Mouse (Mus musculus) kidney, adult 2 months (tissue): ENCODE data around the gene Usf1. TPM values are rescaled to one million over a fixed set of nuclear protein-coding genes. Genes with fewer than 3 reads are reported as not detected.

ENCODE experiments used
- DNase-seq: peaks from one replicate; pipeline ENCODE4 v3.0.0; 2021
- H3K27ac ChIP-seq: fragments of 200-500 bp; 2 replicates; pipeline ENCODE4 v1.5.1; 2012; ENCODE audit warnings: low read depth, low read length, control low read depth, inconsistent platforms; ENCODE audit not compliant: insufficient read depth
- H3K27me3 ChIP-seq: fragments of 200-500 bp; replicated peaks from 2 replicates; pipeline ENCODE4 v1.6.1; 2012; ENCODE audit warnings: mild to moderate bottlenecking, moderate library complexity, low read length, inconsistent platforms; ENCODE audit not compliant: control insufficient read depth, insufficient read depth
- H3K36me3 ChIP-seq: fragments of 200-500 bp; 2 replicates; pipeline ENCODE4 v1.6.1; 2012; ENCODE audit warnings: mild to moderate bottlenecking, moderate library complexity, low read length, inconsistent platforms; ENCODE audit not compliant: control insufficient read depth, insufficient read depth
- H3K4me1 ChIP-seq: fragments of 200-500 bp; 2 replicates; pipeline ENCODE4 v1.6.1; 2011; ENCODE audit warnings: low read length; ENCODE audit not compliant: control insufficient read depth, insufficient read depth
- H3K4me3 ChIP-seq: fragments of 200-500 bp; 2 replicates; pipeline ENCODE4 v1.5.1; 2011; ENCODE audit warnings: mild to moderate bottlenecking, low read depth, low read length, control low read depth; ENCODE audit not compliant: insufficient read depth
- CTCF ChIP-seq: fragments of 200-500 bp; conservative IDR thresholded peaks from 2 replicates; pipeline ENCODE4 v1.5.1; 2011; ENCODE audit warnings: low read depth, mild to moderate bottlenecking, control low read depth, low read length, moderate library complexity, mixed read lengths; ENCODE audit not compliant: insufficient read depth, insufficient read length
- POLR2A ChIP-seq: fragments of 200-500 bp; IDR thresholded peaks from one replicate; pipeline ENCODE4 v1.6.1; 2011; ENCODE audit warnings: low read depth, low read length, control low read depth
- WGBS: fragments of 180-500 bp; shearing (Covaris S2); methylation state at CpG from one replicate; pipeline ENCODE4 v1.1.7; 2018; 5-methylcytosine and 5-hydroxymethylcytosine counted together
- polyA plus RNA-seq: library from polyadenylated mRNA; depleted of rRNA; stranded (reverse); fragments of >200 nt; gene quantifications from 2 replicates; pipeline ENCODE4 v1.2.3, GENCODE M21; 2012; rRNA removed

Gene Usf1
- 56.8 and 59.0 TPM in 2 replicates for polyA plus RNA-seq

DNA sequence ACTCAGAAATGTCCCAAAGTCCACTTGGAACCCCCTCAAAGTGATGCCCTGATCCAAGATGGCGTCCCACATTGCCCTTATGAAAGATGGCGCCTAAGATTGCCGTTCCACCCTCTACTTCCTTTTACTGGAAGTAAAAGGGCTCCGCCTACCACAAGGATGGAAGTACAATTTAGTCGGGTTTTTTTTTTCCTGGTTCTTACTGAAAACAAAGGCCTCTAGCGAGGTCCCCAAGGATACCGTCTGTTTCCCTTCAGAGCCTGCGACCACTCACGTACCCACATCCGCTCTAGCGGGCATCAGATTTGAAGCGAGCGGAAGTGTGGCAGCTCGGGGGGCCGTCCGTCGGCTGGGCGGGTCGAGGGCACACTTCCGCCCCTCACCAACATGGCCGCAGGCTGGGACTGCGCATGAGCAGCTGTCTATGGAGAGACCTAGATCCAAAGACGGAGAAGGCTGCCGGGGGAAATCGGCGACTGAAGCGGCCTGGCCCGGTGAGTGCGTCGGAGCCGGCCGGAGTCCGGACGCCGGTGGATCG lies at the start of gene Usf1:
Usf1 (plus strand) TSS at position 367 of the 538 bp plus-strand sequence.
- TF ChIP-seq POLR2A, result peak; percentile 67
- no peak for TF ChIP-seq CTCF
- Histone ChIP-seq H3K27ac (peak within 1 kb of the TSS; percentile 98), H3K27me3 (no peaks in the 10 kb centered on the region), H3K4me3 (peak within 1 kb of the TSS; percentile 97), H3K36me3 (no peaks in the 10 kb centered on the region; the same call in 1 of the 2 replicates), H3K4me1 (no peaks in the 10 kb centered on the region)
- under 1% methylated on average over 36 of the region's 36 CpGs for WGBS
- peak; percentile 97 for DNase-seq

DNA sequence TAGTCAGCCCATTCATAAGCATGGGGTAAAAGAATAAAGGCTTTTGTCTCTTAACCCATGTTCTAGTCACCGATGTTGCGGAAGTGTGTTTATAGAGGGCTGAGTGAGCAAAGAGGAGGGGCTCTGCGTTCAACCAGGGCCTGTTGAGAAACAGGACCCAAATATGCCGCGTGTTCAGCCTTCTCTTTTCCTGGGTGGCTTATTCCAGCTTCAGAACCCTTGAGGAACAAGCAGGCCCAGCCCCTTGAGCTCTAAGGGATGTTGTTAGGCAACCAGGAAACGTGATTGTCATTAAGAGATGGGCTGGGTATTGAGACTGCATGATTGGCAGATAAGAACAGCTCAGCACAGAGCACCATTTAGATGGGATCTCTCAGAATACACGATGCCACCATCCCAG lies 45.2 kb upstream of the Usf1 start:
- H3K4me1 ChIP-seq, result no peaks in the 10 kb centered on the region; the same call in 1 of the 2 replicates
- DNase-seq, result no peak
- no peak overlapping the region for H3K4me3 ChIP-seq
- TF ChIP-seq CTCF (no peak), POLR2A (no peak)
- H3K36me3 ChIP-seq, result no peaks in the 10 kb centered on the region
- 67% methylated on average over 7 of the region's 7 CpGs for WGBS
- H3K27me3 ChIP-seq, result no peaks in the 10 kb centered on the region
- H3K27ac ChIP-seq, result no peak overlapping the region

DNA sequence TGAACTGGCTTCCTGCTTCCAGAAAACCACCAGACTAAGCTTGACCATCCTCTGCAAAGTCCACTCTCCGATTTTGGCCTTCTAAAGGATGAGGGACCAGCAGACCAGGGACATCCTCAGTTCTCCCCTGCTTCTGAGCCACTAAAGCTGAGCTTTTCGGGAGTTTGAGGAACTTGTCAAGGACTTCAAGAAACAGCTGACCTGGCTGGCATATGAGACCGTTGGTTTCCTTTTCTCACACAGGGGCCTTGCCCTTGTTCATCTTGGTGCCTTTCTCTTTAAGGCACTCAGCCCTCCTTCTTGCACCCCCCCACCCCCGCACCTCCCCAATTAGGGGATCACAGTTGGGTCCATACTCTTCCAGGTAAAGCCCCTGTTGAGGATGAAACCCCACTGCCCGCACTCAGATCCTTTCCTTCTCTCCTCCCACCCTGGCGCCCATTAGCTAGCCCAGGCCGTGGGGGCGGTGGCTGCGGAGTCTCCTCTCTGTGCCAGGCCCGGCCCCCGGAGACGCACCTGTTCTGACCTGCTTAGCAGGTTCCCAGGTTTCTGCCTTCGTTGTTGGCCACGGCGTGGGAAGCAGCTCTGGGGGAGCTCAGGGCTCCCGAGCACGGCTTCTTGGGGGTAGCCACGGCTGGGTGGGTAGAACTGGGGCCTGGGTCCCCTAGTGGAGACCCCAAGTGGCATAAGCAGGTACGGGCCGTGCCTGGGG lies 41.1 kb upstream of the Usf1 start, which contains the start of gene Nectin4:
Nectin4 (plus strand) TSS at position 255 of the 712 bp plus-strand sequence.
- H3K36me3 ChIP-seq, result no peaks in the 10 kb centered on the region

DNA sequence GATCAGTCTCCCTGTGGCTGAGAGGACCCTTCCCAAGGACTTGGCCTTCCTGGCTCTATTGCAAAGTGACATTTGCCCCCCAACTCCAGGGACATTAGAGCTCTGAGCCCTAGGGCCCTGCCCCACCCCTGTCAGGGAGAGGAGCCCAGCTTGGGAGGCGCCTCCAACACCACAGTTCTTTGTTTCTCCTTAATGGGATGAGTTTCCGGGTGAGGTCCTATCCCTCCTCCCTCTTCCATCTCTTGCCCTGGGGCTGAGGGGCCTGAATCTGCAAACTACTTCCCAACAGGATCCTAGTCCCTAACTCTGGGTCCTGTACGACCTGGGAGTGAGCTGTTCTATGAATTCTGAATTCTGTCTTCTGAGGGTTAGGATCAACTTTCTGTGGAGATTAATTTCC lies 38.2 kb upstream of the Usf1 start:
- Histone ChIP-seq H3K36me3 (no peaks in the 10 kb centered on the region), H3K27ac (no peak overlapping the region), H3K4me3 (no peak overlapping the region), H3K27me3 (no peaks in the 10 kb centered on the region), H3K4me1 (no peaks in the 10 kb centered on the region; the same call in 1 of the 2 replicates)
- no peak for TF ChIP-seq CTCF
- TF ChIP-seq POLR2A, result no peak
- 76% methylated on average over 3 of the region's 3 CpGs for WGBS
- DNase-seq, result no peak

More for the DNA sequence above, 41.1 kb upstream of the Usf1 start, which contains the start of gene Nectin4:
- TF ChIP-seq POLR2A, result no peak
- no peak for TF ChIP-seq CTCF
- H3K4me1 ChIP-seq, result no peaks in the 10 kb centered on the region; the same call in 1 of the 2 replicates
- H3K27ac ChIP-seq, result no peak within 1 kb of the TSS
- no peaks in the 10 kb centered on the region for H3K27me3 ChIP-seq
- peak; percentile 47 for DNase-seq
- 38% methylated on average over 20 of the region's 20 CpGs for WGBS
- H3K4me3 ChIP-seq, result peak within 1 kb of the TSS; percentile 23

DNA sequence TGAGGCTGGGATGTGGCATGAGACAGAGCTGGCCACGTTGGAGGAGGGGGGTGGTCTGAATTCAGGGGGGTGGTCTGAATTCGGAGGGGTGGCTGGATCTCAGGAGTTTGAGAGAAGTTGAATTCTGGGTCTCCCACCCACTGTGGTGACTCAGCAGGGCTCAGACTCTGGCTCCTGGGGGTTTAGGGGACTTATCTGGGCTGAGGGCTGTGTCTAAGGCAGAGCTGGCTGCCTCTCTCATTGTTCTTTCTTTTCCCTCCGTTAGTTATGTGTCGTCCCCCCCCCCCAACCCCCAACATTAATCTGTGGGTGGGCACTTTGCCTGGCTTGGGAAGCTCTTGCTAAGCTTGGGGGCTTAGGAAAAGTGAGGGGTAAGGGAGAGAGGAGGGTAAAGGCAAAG lies 37.2 kb upstream of the Usf1 start:
- Histone ChIP-seq H3K4me1 (no peaks in the 10 kb centered on the region; the same call in 1 of the 2 replicates), H3K27ac (no peak overlapping the region), H3K4me3 (no peak overlapping the region), H3K36me3 (no peaks in the 10 kb centered on the region), H3K27me3 (no peaks in the 10 kb centered on the region)
- 7% methylated on average over 4 of the region's 4 CpGs for WGBS
- TF ChIP-seq POLR2A, result no peak
- no peak for TF ChIP-seq CTCF
- no peak for DNase-seq

DNA sequence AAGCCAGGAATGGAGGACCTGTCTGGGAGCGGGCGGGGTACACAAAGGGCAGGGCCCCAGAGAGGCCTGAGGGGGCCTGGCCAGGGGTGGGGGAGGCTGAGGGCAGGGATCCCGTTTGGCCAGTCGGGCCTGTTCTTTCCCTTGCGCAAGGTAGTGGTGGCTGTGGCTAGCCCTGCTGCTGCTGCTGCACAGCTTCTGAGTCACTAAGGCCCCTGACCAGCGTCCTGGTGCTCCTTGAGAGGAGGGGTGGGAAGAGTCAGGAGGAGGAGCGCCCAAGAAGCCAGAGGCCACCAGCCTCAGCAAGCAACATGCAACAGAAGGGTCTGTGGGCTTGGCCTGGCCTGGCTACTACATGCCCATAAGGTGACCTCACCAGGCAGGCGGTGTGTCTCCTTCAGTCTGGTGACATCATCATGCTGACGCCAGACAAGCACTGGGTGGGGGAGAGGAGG lies 35.4 kb upstream of the Usf1 start:
- H3K4me3 ChIP-seq, result no peak overlapping the region
- no peaks in the 10 kb centered on the region for H3K36me3 ChIP-seq
- no peaks in the 10 kb centered on the region for H3K27me3 ChIP-seq
- no peak overlapping the region for H3K27ac ChIP-seq
- TF ChIP-seq CTCF (no peak), POLR2A (no peak)
- no peak for DNase-seq
- 50% methylated on average over 9 of the region's 9 CpGs for WGBS
- H3K4me1 ChIP-seq, result no peaks in the 10 kb centered on the region

DNA sequence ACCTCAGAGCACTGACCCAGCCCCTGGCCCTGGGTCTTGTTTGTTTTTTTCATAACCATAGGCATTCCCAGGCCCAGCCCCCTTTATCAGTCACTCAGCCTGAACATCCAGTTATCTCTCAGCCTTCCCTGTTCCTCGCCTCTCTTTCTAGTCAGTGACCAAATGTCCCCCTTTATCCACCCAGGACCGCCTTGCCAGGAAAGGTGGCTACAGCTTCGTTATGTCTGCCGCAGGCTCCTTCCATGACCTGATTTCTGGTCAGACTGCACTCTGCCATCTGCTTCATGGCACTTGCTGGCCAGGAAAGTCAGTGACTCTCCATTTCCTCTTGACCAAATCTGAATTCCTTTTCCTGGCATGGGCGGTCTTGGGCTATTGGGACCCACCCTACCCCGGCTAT lies 32.8 kb upstream of the Usf1 start:
- TF ChIP-seq POLR2A (no peak), CTCF (no peak)
- no peak overlapping the region for H3K4me3 ChIP-seq
- 89% methylated on average over 6 of the region's 6 CpGs for whole genome bisulfite sequencing
- H3K4me1 ChIP-seq, result no peaks in the 10 kb centered on the region
- no peak overlapping the region for H3K27ac ChIP-seq
- H3K36me3 ChIP-seq, result no peaks in the 10 kb centered on the region
- H3K27me3 ChIP-seq, result no peaks in the 10 kb centered on the region
- no peak for DNase-seq
